Mouse (Mus musculus): ENCODE results near the gene Arl8b. TPM values are rescaled to one million over a fixed set of nuclear protein-coding genes. Genes with fewer than 3 reads are reported as not detected.

The Arl8b gene
- polyA plus RNA-seq, 1 experiment from 2014 or later = 59.5 TPM

GRCm38 (mm10) chr6:108752395-108752794, 30.5 kb upstream of the Arl8b start:
- Histone ChIP-seq H3K4me1 (replicated peaks; ENCODE audit: control insufficient read depth, insufficient read depth, low read length) (no peaks in the 10 kb centered on the region), H3K27ac (ENCODE audit: low read depth, low read length) (no peak overlapping the region), H3K27me3 (replicated peaks; ENCODE audit: control insufficient read depth, insufficient read depth, low read length) (no peaks in the 10 kb centered on the region), H3K36me3 (ENCODE audit: control insufficient read depth, insufficient read depth) (no peaks in the 10 kb centered on the region), H3K9ac (ENCODE audit: low read depth, low read length) (no peak overlapping the region), H3K9me3 (ENCODE audit: control insufficient read depth) (no peaks in the 10 kb centered on the region), H3K4me2 (replicated peaks; ENCODE audit: low read depth) (no peak overlapping the region), H3K4me3 (ENCODE audit: low read depth, low read length) (no peak overlapping the region)
- no peak for TF ChIP-seq CTCF (IDR thresholded peaks at IDR 0.05; ENCODE audit: low read depth)
- WGBS = 49% methylated on average over 5 of the region's 5 CpGs
- no peak for ATAC-seq

GRCm38 (mm10) chr6:108753536-108753935, 29.4 kb upstream of the Arl8b start:
- no peaks in the 10 kb centered on the region for H3K27me3 ChIP-seq (replicated peaks; ENCODE audit: control insufficient read depth, insufficient read depth, low read length)
- no peak overlapping the region for H3K9ac ChIP-seq (ENCODE audit: low read depth, low read length)
- no peak overlapping the region for H3K4me3 ChIP-seq (ENCODE audit: low read depth, low read length)
- no peaks in the 10 kb centered on the region for H3K9me3 ChIP-seq (ENCODE audit: control insufficient read depth)
- H3K36me3 ChIP-seq (ENCODE audit: control insufficient read depth, insufficient read depth) = no peaks in the 10 kb centered on the region
- H3K4me2 ChIP-seq (replicated peaks; ENCODE audit: low read depth) = no peak overlapping the region
- TF ChIP-seq CTCF (IDR thresholded peaks at IDR 0.05; ENCODE audit: low read depth) = no peak
- WGBS = 92% methylated on average over 1 of the region's 1 CpGs
- ATAC-seq = no peak
- no peak overlapping the region for H3K27ac ChIP-seq (ENCODE audit: low read depth, low read length)
- no peaks in the 10 kb centered on the region for H3K4me1 ChIP-seq (replicated peaks; ENCODE audit: control insufficient read depth, insufficient read depth, low read length)

- no peak overlapping the region for H3K4me3 ChIP-seq (ENCODE audit: low read depth, low read length)
- no peak overlapping the region for H3K9ac ChIP-seq (ENCODE audit: low read depth, low read length)
- H3K4me2 ChIP-seq (replicated peaks; ENCODE audit: low read depth) = no peak overlapping the region
- ATAC-seq = no peak
- no peak overlapping the region for H3K27ac ChIP-seq (ENCODE audit: low read depth, low read length)
- H3K9me3 ChIP-seq (ENCODE audit: control insufficient read depth) = no peaks in the 10 kb centered on the region
- TF ChIP-seq CTCF (IDR thresholded peaks at IDR 0.05; ENCODE audit: low read depth) = no peak
- H3K27me3 ChIP-seq (replicated peaks; ENCODE audit: control insufficient read depth, insufficient read depth, low read length) = no peaks in the 10 kb centered on the region
- WGBS = 82% methylated on average over 1 of the region's 1 CpGs
- H3K4me1 ChIP-seq (replicated peaks; ENCODE audit: control insufficient read depth, insufficient read depth, low read length) = no peaks in the 10 kb centered on the region
- no peaks in the 10 kb centered on the region for H3K36me3 ChIP-seq (ENCODE audit: control insufficient read depth, insufficient read depth)
These were observed 28.5 kb upstream of the Arl8b start for GRCm38 (mm10) chr6:108754376-108754775.

GRCm38 (mm10) chr6:108755936-108756335, 27.0 kb upstream of the Arl8b start:
- Histone ChIP-seq H3K9ac (ENCODE audit: low read depth, low read length) (no peak overlapping the region), H3K36me3 (ENCODE audit: control insufficient read depth, insufficient read depth) (no peaks in the 10 kb centered on the region)
- no peak for TF ChIP-seq CTCF (IDR thresholded peaks at IDR 0.05; ENCODE audit: low read depth)

GRCm38 (mm10) chr6:108758997-108759697, 23.8 kb upstream of the Arl8b start:
- TF ChIP-seq CTCF (IDR thresholded peaks at IDR 0.05; ENCODE audit: low read depth) = no peak
- Histone ChIP-seq H3K27me3 (replicated peaks; ENCODE audit: control insufficient read depth, insufficient read depth, low read length) (no peaks in the 10 kb centered on the region), H3K9ac (ENCODE audit: low read depth, low read length) (no peak overlapping the region), H3K27ac (ENCODE audit: low read depth, low read length) (no peak overlapping the region), H3K4me1 (replicated peaks; ENCODE audit: control insufficient read depth, insufficient read depth, low read length) (no peaks in the 10 kb centered on the region), H3K4me3 (ENCODE audit: low read depth, low read length) (no peak overlapping the region), H3K36me3 (ENCODE audit: control insufficient read depth, insufficient read depth) (no peaks in the 10 kb centered on the region), H3K9me3 (ENCODE audit: control insufficient read depth) (no peaks in the 10 kb centered on the region), H3K4me2 (replicated peaks; ENCODE audit: low read depth) (no peak overlapping the region)
- WGBS = 76% methylated on average over 10 of the region's 10 CpGs
- ATAC-seq = no peak

More at GRCm38 (mm10) chr6:108755936-108756335, 27.0 kb upstream of the Arl8b start:
- Histone ChIP-seq H3K9me3 (ENCODE audit: control insufficient read depth) (no peaks in the 10 kb centered on the region), H3K4me2 (replicated peaks; ENCODE audit: low read depth) (no peak overlapping the region), H3K4me1 (replicated peaks; ENCODE audit: control insufficient read depth, insufficient read depth, low read length) (no peaks in the 10 kb centered on the region), H3K27ac (ENCODE audit: low read depth, low read length) (no peak overlapping the region), H3K4me3 (ENCODE audit: low read depth, low read length) (no peak overlapping the region), H3K27me3 (replicated peaks; ENCODE audit: control insufficient read depth, insufficient read depth, low read length) (no peaks in the 10 kb centered on the region)
- ATAC-seq = no peak
- WGBS = 87% methylated on average over 7 of the region's 7 CpGs

GRCm38 (mm10) chr6:108759698-108760039, 23.2 kb upstream of the Arl8b start:
- ATAC-seq = no peak
- H3K27me3 ChIP-seq (replicated peaks; ENCODE audit: control insufficient read depth, insufficient read depth, low read length) = no peaks in the 10 kb centered on the region
- no peak overlapping the region for H3K9ac ChIP-seq (ENCODE audit: low read depth, low read length)
- H3K4me1 ChIP-seq (replicated peaks; ENCODE audit: control insufficient read depth, insufficient read depth, low read length) = no peaks in the 10 kb centered on the region
- no peak overlapping the region for H3K4me3 ChIP-seq (ENCODE audit: low read depth, low read length)
- no peak overlapping the region for H3K4me2 ChIP-seq (replicated peaks; ENCODE audit: low read depth)
- TF ChIP-seq CTCF (IDR thresholded peaks at IDR 0.05; ENCODE audit: low read depth) = no peak
- WGBS = 71% methylated on average over 5 of the region's 5 CpGs
- H3K27ac ChIP-seq (ENCODE audit: low read depth, low read length) = no peak overlapping the region
- H3K36me3 ChIP-seq (ENCODE audit: control insufficient read depth, insufficient read depth) = no peaks in the 10 kb centered on the region
- no peaks in the 10 kb centered on the region for H3K9me3 ChIP-seq (ENCODE audit: control insufficient read depth)
